Mouse (Mus musculus) MEL (cell line): Measurements from ENCODE around the gene Atxn7l3. TPM values are rescaled to one million over a fixed set of nuclear protein-coding genes. Genes with fewer than 3 reads are reported as not detected.

Experiments used
- DNase-seq: peaks from one replicate; pipeline ENCODE4 v3.0.0; 2011; ENCODE audit warnings: low read depth, low spot score
- H3K27ac ChIP-seq: 2 replicates; pipeline ENCODE4 v1.5.1; 2012; ENCODE audit warnings: low read depth, mild to moderate bottlenecking, control low read depth, low read length, moderate library complexity; ENCODE audit not compliant: control insufficient read depth
- H3K27me3 ChIP-seq, 2 experiments: fragments of 150-350 bp in 1 of 2; sonication (generic) in 1 of 2; 2 replicates each; pipeline ENCODE4 v1.6.1; 2012; ENCODE audit warnings: low read length in 2 of 2, mild to moderate bottlenecking in 2 of 2, improper control_type of control experiment in 1 of 2, moderate library complexity in 1 of 2; ENCODE audit not compliant: insufficient read depth in 2 of 2, control insufficient read depth in 1 of 2
- H3K36me3 ChIP-seq, 2 experiments: 2 replicates each; pipeline ENCODE4 v1.6.1; 2012 to 2014; ENCODE audit warnings: low read length in 2 of 2, improper control_type of control experiment in 1 of 2, inconsistent platforms in 1 of 2, mild to moderate bottlenecking in 1 of 2; ENCODE audit not compliant: insufficient read depth in 2 of 2, control insufficient read depth in 1 of 2
- H3K4me1 ChIP-seq, 2 experiments: fragments of 150-350 bp in 1 of 2; sonication (generic) in 1 of 2; 2 replicates each; pipeline ENCODE4 v1.6.1; 2012; ENCODE audit warnings: low read length in 2 of 2, improper control_type of control experiment in 1 of 2, mild to moderate bottlenecking in 1 of 2; ENCODE audit not compliant: insufficient read depth in 2 of 2, control insufficient read depth in 1 of 2
- H3K4me3 ChIP-seq, 2 experiments: fragments of 150-350 bp in 1 of 2; sonication (generic) in 1 of 2; 2 replicates each; pipeline ENCODE4 v1.5.1; 2012; ENCODE audit warnings: low read depth in 2 of 2, low read length in 2 of 2, mild to moderate bottlenecking in 2 of 2, moderate library complexity in 2 of 2, control low read depth in 1 of 2, improper control_type of control experiment in 1 of 2; ENCODE audit not compliant: control insufficient read depth in 1 of 2, insufficient read depth in 1 of 2
- H3K79me2 ChIP-seq: 2 replicates; pipeline ENCODE4 v1.6.1; 2012; ENCODE audit warnings: mild to moderate bottlenecking, low read length, moderate library complexity; ENCODE audit not compliant: control insufficient read depth, poor library complexity, insufficient read depth
- H3K9ac ChIP-seq: 2 replicates; pipeline ENCODE4 v1.6.1; 2012; ENCODE audit warnings: low read depth, mild to moderate bottlenecking, control low read depth, low read length, moderate library complexity; ENCODE audit not compliant: control insufficient read depth, poor library complexity, severe bottlenecking
- H3K9me3 ChIP-seq: fragments of 150-350 bp; sonication (generic); replicated peaks from 2 replicates; pipeline ENCODE4 v1.6.1; 2012; ENCODE audit warnings: mild to moderate bottlenecking, low read length, improper control_type of control experiment, moderate library complexity; ENCODE audit not compliant: insufficient read depth
- CTCF ChIP-seq, 3 experiments: IDR thresholded peaks in 2 of 3; conservative IDR thresholded peaks in 1 of 3; 2 replicates each; pipeline ENCODE4 v1.5.1; 2011 to 2012; ENCODE audit warnings: low read length in 3 of 3, low read depth in 2 of 3, mild to moderate bottlenecking in 2 of 3, improper control_type of control experiment in 1 of 3, inconsistent platforms in 1 of 3, mixed read lengths in 1 of 3, moderate library complexity in 1 of 3; ENCODE audit not compliant: control insufficient read depth in 1 of 3, insufficient read depth in 1 of 3, poor library complexity in 1 of 3, severe bottlenecking in 1 of 3
- ETS1 ChIP-seq: IDR thresholded peaks from 2 replicates; pipeline ENCODE4 v1.6.1; 2012; ENCODE audit warnings: low read depth, mild to moderate bottlenecking, inconsistent platforms, low read length, improper control_type of control experiment, moderate library complexity
- JUND ChIP-seq: IDR thresholded peaks from 2 replicates; pipeline ENCODE4 v1.6.1; 2011; ENCODE audit warnings: low read depth, mild to moderate bottlenecking, improper control_type of control experiment, low read length
- KAT2A ChIP-seq: conservative IDR thresholded peaks from 2 replicates; pipeline ENCODE4 v1.6.1; 2012; ENCODE audit warnings: low read depth, low read length, improper control_type of control experiment, inconsistent platforms
- MXI1 ChIP-seq: IDR thresholded peaks from 2 replicates; pipeline ENCODE4 v1.6.1; 2011; ENCODE audit warnings: mild to moderate bottlenecking, low read depth, low read length, improper control_type of control experiment
- MYB ChIP-seq: IDR thresholded peaks from 2 replicates; pipeline ENCODE4 v1.6.1; 2011; ENCODE audit warnings: mild to moderate bottlenecking, low read depth, low read length, improper control_type of control experiment
- MYC ChIP-seq: IDR thresholded peaks from 2 replicates; pipeline ENCODE4 v1.6.1; 2011; ENCODE audit warnings: low read depth, mild to moderate bottlenecking, low read length, improper control_type of control experiment, moderate library complexity
- NRF1 ChIP-seq: IDR thresholded peaks from 2 replicates; pipeline ENCODE4 v1.6.1; 2014; ENCODE audit warnings: low read depth, mild to moderate bottlenecking, inconsistent platforms, low read length, improper control_type of control experiment, moderate library complexity; ENCODE audit not compliant: poor library complexity, insufficient read depth, severe bottlenecking
- POLR2A ChIP-seq, 2 experiments: IDR thresholded peaks; 2 replicates each; pipeline ENCODE4 v1.6.1; 2011 to 2012; ENCODE audit warnings: low read length in 2 of 2, mild to moderate bottlenecking in 2 of 2, control low read depth in 1 of 2, improper control_type of control experiment in 1 of 2, low read depth in 1 of 2, moderate library complexity in 1 of 2; ENCODE audit not compliant: control insufficient read depth in 1 of 2, insufficient read depth in 1 of 2, poor library complexity in 1 of 2
- POLR2AphosphoS2 ChIP-seq: IDR thresholded peaks from 2 replicates; pipeline ENCODE4 v1.6.1; 2011; ENCODE audit warnings: low read length, improper control_type of control experiment
- POLR2AphosphoS5 ChIP-seq: IDR thresholded peaks from 2 replicates; pipeline ENCODE4 v1.6.1; 2012; ENCODE audit warnings: low read depth, borderline replicate concordance, mild to moderate bottlenecking, inconsistent platforms, low read length, moderate library complexity, mixed read lengths
- RAD21 ChIP-seq: IDR thresholded peaks from 2 replicates; pipeline ENCODE4 v1.6.1; 2011; ENCODE audit warnings: mild to moderate bottlenecking, low read depth, low read length, improper control_type of control experiment
- SMC3 ChIP-seq: IDR thresholded peaks from 2 replicates; pipeline ENCODE4 v1.6.1; 2011; ENCODE audit warnings: low read depth, low read length, improper control_type of control experiment
- TAL1 ChIP-seq: IDR thresholded peaks from 2 replicates; pipeline ENCODE4 v1.6.1; 2012; ENCODE audit warnings: mild to moderate bottlenecking, inconsistent platforms, low read length, moderate library complexity, mixed read lengths
- TBP ChIP-seq: IDR thresholded peaks from 2 replicates; pipeline ENCODE4 v1.8.0; 2011; ENCODE audit warnings: low read depth, low read length, improper control_type of control experiment
- TCF12 ChIP-seq: IDR thresholded peaks from 2 replicates; pipeline ENCODE4 v1.6.1; 2014; ENCODE audit warnings: low read depth, mild to moderate bottlenecking, inconsistent platforms, low read length, improper control_type of control experiment, moderate library complexity
- USF2 ChIP-seq, 2 experiments: IDR thresholded peaks; 2 replicates each; pipeline ENCODE4 v1.6.1; 2011 to 2012; ENCODE audit warnings: improper control_type of control experiment in 2 of 2, low read length in 2 of 2, borderline replicate concordance in 1 of 2, inconsistent platforms in 1 of 2, low read depth in 1 of 2, mild to moderate bottlenecking in 1 of 2; ENCODE audit not compliant: insufficient read depth in 1 of 2
- ZKSCAN1 ChIP-seq: IDR thresholded peaks from 2 replicates; pipeline ENCODE4 v1.6.1; 2012; ENCODE audit warnings: low read depth, mild to moderate bottlenecking, inconsistent platforms, low read length, improper control_type of control experiment, moderate library complexity
- ZMIZ1 ChIP-seq: IDR thresholded peaks from 2 replicates; pipeline ENCODE4 v1.6.1; 2012; ENCODE audit warnings: low read depth, mild to moderate bottlenecking, inconsistent platforms, low read length, improper control_type of control experiment, moderate library complexity
- ZNF384 ChIP-seq: IDR thresholded peaks from 2 replicates; pipeline ENCODE4 v1.6.1; 2012; ENCODE audit warnings: low read depth, mild to moderate bottlenecking, inconsistent platforms, low read length, improper control_type of control experiment
- polyA plus RNA-seq, 2 experiments: library from polyadenylated mRNA; stranded (reverse) in 1 of 2; unstranded in 1 of 2; fragments of >175 nt in 1 of 2; fragments of >200 nt in 1 of 2; gene quantifications; 2 replicates each; pipeline versions ENCODE4 v1.2.1 to v1.2.4; 2012; ENCODE audit warnings: low replicate concordance in 2 of 2, low read depth in 1 of 2; ENCODE audit not compliant: insufficient read length in 2 of 2, insufficient read depth in 1 of 2, missing spikeins in 1 of 2
- total RNA-seq: library from RNA; depleted of rRNA; stranded (reverse); fragments of 300-350 nt; gene quantifications from 2 replicates; pipeline ENCODE4 v1.2.3, GENCODE M21; 2012

The Atxn7l3 gene
- total and polyA plus RNA-seq, 3 experiments: 39.4 to 53.0 (median 46.7) TPM

GRCm38 (mm10) chr11:102310768-102311695 is 14.6 kb upstream of the Atxn7l3 start:
- peaks cover 4 to 18% of the 10 kb centered on the region in 2 experiments for H3K36me3 ChIP-seq
- H3K4me3 ChIP-seq: no peak overlapping the region
- TF ChIP-seq JUND (no peak), POLR2A (IDR thresholded peaks at IDR 0.05; ENCODE audit: control insufficient read depth in 1 of 2, insufficient read depth in 1 of 2, low read depth in 1 of 2, low read length in 2 of 2, poor library complexity in 1 of 2) (peak in 1 of 2 experiments; percentile 37; a peak in 2 of 4 replicates)
- no peaks in the 10 kb centered on the region for H3K9me3 ChIP-seq
- no peak overlapping the region for H3K9ac ChIP-seq
- peaks cover 21% of the 10 kb centered on the region for H3K79me2 ChIP-seq
- H3K27ac ChIP-seq: no peak overlapping the region
- H3K4me1 ChIP-seq: peaks cover 4 to 18% of the 10 kb centered on the region in 2 experiments
- no peak for DNase-seq
- H3K27me3 ChIP-seq: no peaks in the 10 kb centered on the region

- H3K36me3 ChIP-seq: peaks cover 4 to 8% of the 10 kb centered on the region in 2 experiments
- TF ChIP-seq ZMIZ1 (no peak), POLR2AphosphoS2 (peak; percentile 14; the same call in 1 of the 2 replicates), MXI1 (peak; percentile 31; the same call in 1 of the 2 replicates), MYB (no peak), TBP (no peak), MYC (0 out of 2 replicates have a peak, but pooled peaks have one; percentile 21), CTCF (IDR thresholded peaks at IDR 0.05 in 2 of 3, conservative IDR thresholded peaks at IDR 0.05 in 1 of 3; ENCODE audit: control insufficient read depth in 1 of 3, insufficient read depth in 1 of 3, low read depth in 2 of 3, low read length in 3 of 3, poor library complexity in 1 of 3, severe bottlenecking in 1 of 3) (peak in 1 of 3 experiments; percentile 6; a peak in 1 of 6 replicates)
- H3K79me2 ChIP-seq: peaks cover 11% of the 10 kb centered on the region
Measured at GRCm38 (mm10) chr11:102309821-102310617, 13.6 kb upstream of the Atxn7l3 start.

GRCm38 (mm10) chr11:102308979-102309378 is 12.5 kb upstream of the Atxn7l3 start:
- Histone ChIP-seq H3K9ac (peak overlapping the region; percentile 64), H3K4me1 (peaks cover 0 to 7% of the 10 kb centered on the region in 2 experiments; a peak in 2 of 4 replicates), H3K36me3 (peaks cover 3 to 5% of the 10 kb centered on the region in 2 experiments; a peak in 3 of 4 replicates), H3K27ac (peak overlapping the region; percentile 52), H3K4me3 (peak overlapping the region; percentile 43 to 52), H3K27me3 (no peaks in the 10 kb centered on the region), H3K9me3 (no peaks in the 10 kb centered on the region), H3K79me2 (peaks cover 2% of the 10 kb centered on the region; the same call in 1 of the 2 replicates)
- peak; percentile 99 for DNase-seq
- TF ChIP-seq TCF12: 0 out of 2 replicates have a peak, but pooled peaks have one; percentile 25
- TF ChIP-seq USF2 (IDR thresholded peaks at IDR 0.05; ENCODE audit: borderline replicate concordance in 1 of 2, insufficient read depth in 1 of 2, low read depth in 1 of 2, low read length in 2 of 2): no peak
- TF ChIP-seq ZMIZ1: no peak
- TF ChIP-seq MYC: peak; percentile 94
- TF ChIP-seq TAL1: no peak
- TF ChIP-seq NRF1: no peak
- no peak for TF ChIP-seq ZKSCAN1
- TF ChIP-seq ETS1: peak; percentile 33; the same call in 1 of the 2 replicates
- TF ChIP-seq ZNF384: peak; percentile 74
- peak; percentile 99 for TF ChIP-seq MXI1
- no peak for TF ChIP-seq POLR2AphosphoS5
- no peak for TF ChIP-seq KAT2A
- peak; percentile 68 for TF ChIP-seq SMC3
- TF ChIP-seq RAD21: peak; percentile 86
- TF ChIP-seq POLR2A (IDR thresholded peaks at IDR 0.05; ENCODE audit: control insufficient read depth in 1 of 2, insufficient read depth in 1 of 2, low read depth in 1 of 2, low read length in 2 of 2, poor library complexity in 1 of 2): peak in 1 of 2 experiments; percentile 89; a peak in 2 of 4 replicates

More at GRCm38 (mm10) chr11:102309821-102310617, 13.6 kb upstream of the Atxn7l3 start:
- Histone ChIP-seq H3K9ac (peak overlapping the region; percentile 64), H3K4me1 (peaks cover 0 to 10% of the 10 kb centered on the region in 2 experiments; a peak in 2 of 4 replicates), H3K9me3 (no peaks in the 10 kb centered on the region), H3K27ac (peak overlapping the region; percentile 52), H3K4me3 (peak overlapping the region; percentile 43 to 52), H3K27me3 (no peaks in the 10 kb centered on the region)
- no peak for DNase-seq
